Mouse (Mus musculus): ENCODE measurements around the gene Cc2d1a. TPM values are rescaled to one million over a fixed set of nuclear protein-coding genes. Genes with fewer than 3 reads are reported as not detected.

Gene Cc2d1a
- polyA plus RNA-seq, 1 experiment: 21.2 TPM

DNA sequence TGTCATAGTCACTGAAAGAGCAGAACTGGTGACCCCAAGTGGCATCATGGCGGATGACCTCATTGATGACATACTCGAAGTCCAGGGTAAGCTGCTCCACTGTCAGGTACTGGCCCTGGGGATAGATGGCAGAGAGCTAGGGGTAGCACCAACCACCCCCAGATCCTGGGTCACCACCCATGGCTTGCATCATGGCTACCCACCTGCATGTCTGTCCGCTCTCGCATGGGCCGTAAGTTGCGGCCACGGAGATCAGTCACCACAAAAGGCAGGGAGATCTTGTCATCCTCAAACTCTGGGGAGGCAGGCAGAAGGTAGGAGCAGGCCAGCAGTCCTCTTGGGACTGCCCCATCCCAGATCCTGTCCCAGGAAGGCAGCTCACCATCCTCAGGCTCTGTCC, 49.4 kb downstream of the Cc2d1a start:
- TF ChIP-seq GATA1 (IDR thresholded peaks at IDR 0.05; ENCODE audit: low read length): no peak

- no peak for TF ChIP-seq GATA1 (IDR thresholded peaks at IDR 0.05; ENCODE audit: low read length)
Measured at GRCm38 (mm10) chr8:84096061-84096460, 51.7 kb downstream of the Cc2d1a start.

GRCm38 (mm10) chr8:84090585-84090984, 57.2 kb downstream of the Cc2d1a start:
- no peak for TF ChIP-seq GATA1 (IDR thresholded peaks at IDR 0.05; ENCODE audit: low read length)

GRCm38 (mm10) chr8:84089277-84089676, 58.5 kb downstream of the Cc2d1a start:
- TF ChIP-seq GATA1 (IDR thresholded peaks at IDR 0.05; ENCODE audit: low read length): no peak

DNA sequence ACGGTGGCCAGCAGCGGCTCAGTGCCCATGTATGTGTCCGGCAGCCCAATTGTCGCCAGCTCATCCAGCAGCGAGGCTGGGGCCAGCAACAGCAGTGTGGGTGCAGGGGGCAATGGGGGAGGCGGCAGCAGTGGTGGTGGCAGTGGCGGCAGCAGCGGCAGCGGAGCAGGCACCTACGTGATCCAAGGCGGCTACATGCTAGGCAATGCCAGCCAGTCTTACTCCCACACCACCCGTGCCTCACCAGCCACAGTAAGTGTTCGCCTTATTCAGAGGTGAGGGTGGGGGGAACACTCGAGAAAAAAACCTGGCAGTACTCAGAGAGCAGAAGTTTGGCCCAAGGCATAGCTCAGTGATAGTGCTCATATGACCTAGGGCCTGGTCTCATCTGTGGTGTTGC, 59.9 kb downstream of the Cc2d1a start:
- TF ChIP-seq GATA1 (IDR thresholded peaks at IDR 0.05; ENCODE audit: low read length): no peak

- TF ChIP-seq GATA1 (IDR thresholded peaks at IDR 0.05; ENCODE audit: low read length): no peak
Measured at GRCm38 (mm10) chr8:84087156-84087555, 60.6 kb downstream of the Cc2d1a start.

GRCm38 (mm10) chr8:84084341-84085115, 63.2 kb downstream of the Cc2d1a start:
- TF ChIP-seq GATA1 (IDR thresholded peaks at IDR 0.05; ENCODE audit: low read length): no peak

GRCm38 (mm10) chr8:84083829-84084241, 63.9 kb downstream of the Cc2d1a start:
- no peak for TF ChIP-seq GATA1 (IDR thresholded peaks at IDR 0.05; ENCODE audit: low read length)

Other genes starting within 250 kb of the Cc2d1a start
- 28.6 and 31.7 TPM in 2 replicates for gene Adgrl1, start 247.8 kb downstream of the Cc2d1a start, polyA plus RNA-seq (2012)
- not detected in 2 replicates for gene Gm10644, start 192.7 kb downstream of the Cc2d1a start, polyA plus RNA-seq (2012)
- gene Asf1b, start 192.4 kb downstream of the Cc2d1a start, polyA plus RNA-seq (2012): 226 and 290 TPM in 2 replicates
- 53.2 and 56.2 TPM in 2 replicates for gene Prkaca, start 174.9 kb downstream of the Cc2d1a start, polyA plus RNA-seq (2012)
- 275 and 319 TPM in 2 replicates for gene Samd1, start 150.3 kb downstream of the Cc2d1a start, polyA plus RNA-seq (2012)
- 0.89 and 1.1 TPM in 2 replicates for gene 1700067K01Rik, start 146.4 kb downstream of the Cc2d1a start, polyA plus RNA-seq (2012)
- gene 2210011C24Rik, start 135.8 kb downstream of the Cc2d1a start, polyA plus RNA-seq (2012): not detected in 2 replicates
- 0.29 and 0.55 TPM in 2 replicates for gene Palm3, start 126.5 kb downstream of the Cc2d1a start, polyA plus RNA-seq (2012)
- gene Il27ra, start 105.3 kb downstream of the Cc2d1a start, polyA plus RNA-seq (2012): not detected in 2 replicates
- gene Rln3, start 102.9 kb downstream of the Cc2d1a start, polyA plus RNA-seq (2012): not detected in 2 replicates
- 0.11 TPM in 2 replicates for gene Gm10643, start 82.8 kb downstream of the Cc2d1a start, polyA plus RNA-seq (2012)
- gene Rfx1, start 81.1 kb downstream of the Cc2d1a start, polyA plus RNA-seq (2012): 41.0 and 46.3 TPM in 2 replicates
- 60.0 and 74.5 TPM in 2 replicates for gene Dcaf15, start 43.2 kb downstream of the Cc2d1a start, polyA plus RNA-seq (2012)
- 0.02 and 0.03 TPM in 2 replicates for gene Podnl1, start 21.9 kb downstream of the Cc2d1a start, polyA plus RNA-seq (2012)
- gene 4930432K21Rik, start 89 bp upstream of the Cc2d1a start, polyA plus RNA-seq (2012): 0.19 and 0.22 TPM in 2 replicates
- not detected in 2 replicates for gene Nanos3, start 37.3 kb upstream of the Cc2d1a start, polyA plus RNA-seq (2012)
- 8.9 and 14.2 TPM in 2 replicates for gene Zswim4, start 89.1 kb upstream of the Cc2d1a start, polyA plus RNA-seq (2012)
- gene D8Ertd738e, start 101.8 kb upstream of the Cc2d1a start, polyA plus RNA-seq (2012): 251 and 389 TPM in 2 replicates
- 73.1 and 105 TPM in 2 replicates for gene Mri1, start 109.4 kb upstream of the Cc2d1a start, polyA plus RNA-seq (2012)
- 7.2 and 14.1 TPM in 2 replicates for gene Ccdc130, start 122.4 kb upstream of the Cc2d1a start, polyA plus RNA-seq (2012)
- 50.9 and 74.9 TPM in 2 replicates for gene Cacna1a, start 240.5 kb upstream of the Cc2d1a start, polyA plus RNA-seq (2012)